Mouse (Mus musculus): ENCODE measurements around the gene Ptpn21. TPM values are rescaled to one million over a fixed set of nuclear protein-coding genes. Genes with fewer than 3 reads are reported as not detected.

Ptpn21 gene
- polyA plus RNA-seq, 1 experiment from 2014 or later, result 9.8 TPM

- no peak for ATAC-seq (ENCODE audit: low FRiP score, low read depth)
- H3K9me3 ChIP-seq, result no peaks in the 10 kb centered on the region
- no peak overlapping the region for H3K9ac ChIP-seq (replicated peaks)
- H3K4me2 ChIP-seq (replicated peaks), result no peak overlapping the region
- 0 out of 2 replicates have a peak, but pooled peaks cover 7% of the 10 kb centered on the region for H3K36me3 ChIP-seq
- peaks cover 3% of the 10 kb centered on the region; the same call in 1 of the 2 replicates for H3K4me1 ChIP-seq
- no peak overlapping the region for H3K27ac ChIP-seq (replicated peaks)
- WGBS, result 81% methylated on average over 3 of the region's 3 CpGs
- H3K27me3 ChIP-seq, result no peaks in the 10 kb centered on the region
- H3K4me3 ChIP-seq, result no peak overlapping the region
Measured at GRCm38 (mm10) chr12:98720628-98721027, 16.6 kb downstream of the Ptpn21 start.

DNA sequence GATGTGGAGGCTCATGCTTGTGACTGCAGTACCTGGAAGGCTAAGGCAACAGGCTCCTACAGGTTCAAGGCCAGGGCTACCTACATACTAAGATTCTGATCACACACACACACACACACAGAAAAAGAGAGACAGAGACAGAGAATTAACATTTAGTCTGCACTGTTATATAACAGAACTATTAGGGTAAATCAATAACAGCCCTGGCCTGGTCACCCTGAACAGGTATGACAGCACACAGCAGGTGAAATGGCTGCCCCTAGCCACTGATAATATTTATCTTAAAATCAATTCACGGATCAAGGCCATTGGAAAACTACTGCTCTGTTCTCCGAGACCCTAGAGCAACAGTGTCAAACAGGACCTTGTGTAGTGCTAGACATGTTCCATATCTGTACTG is 21.1 kb downstream of the Ptpn21 start:
- ATAC-seq (ENCODE audit: low FRiP score, low read depth), result no peak
- 95% methylated on average over 2 of the region's 2 CpGs for WGBS

DNA sequence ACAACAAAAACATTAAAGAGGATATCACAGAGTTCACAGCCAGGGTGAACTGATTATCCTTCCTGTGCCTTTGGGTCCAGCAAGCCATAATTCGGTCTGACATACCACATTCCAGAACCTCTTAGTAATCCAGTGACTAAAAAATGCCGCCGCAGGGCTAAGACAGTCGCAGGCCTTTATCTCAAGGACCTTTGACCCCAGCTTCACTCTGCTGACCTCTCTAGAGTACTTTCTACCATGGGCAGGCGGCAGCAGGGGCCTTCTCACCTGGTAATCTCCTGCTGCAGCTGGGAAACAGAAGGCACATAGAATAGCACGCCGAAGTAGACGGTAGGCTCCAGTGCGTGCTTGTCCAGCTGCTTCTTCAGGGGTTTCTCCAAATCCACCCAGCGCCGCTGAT is 22.4 kb downstream of the Ptpn21 start:
- Histone ChIP-seq H3K9ac (replicated peaks) (no peak overlapping the region), H3K27me3 (no peaks in the 10 kb centered on the region), H3K4me3 (no peak overlapping the region), H3K36me3 (no peaks in the 10 kb centered on the region), H3K4me2 (replicated peaks) (no peak overlapping the region), H3K27ac (replicated peaks) (no peak overlapping the region), H3K9me3 (no peaks in the 10 kb centered on the region), H3K4me1 (peaks cover 8% of the 10 kb centered on the region; the same call in 1 of the 2 replicates)
- 7% methylated on average over 11 of the region's 11 CpGs for WGBS
- no peak for ATAC-seq (ENCODE audit: low FRiP score, low read depth)

More for the DNA sequence above, 21.1 kb downstream of the Ptpn21 start:
- Histone ChIP-seq H3K9ac (replicated peaks) (no peak overlapping the region), H3K27ac (replicated peaks) (no peak overlapping the region), H3K4me1 (peaks cover 11% of the 10 kb centered on the region; the same call in 1 of the 2 replicates), H3K4me2 (replicated peaks) (no peak overlapping the region), H3K27me3 (no peaks in the 10 kb centered on the region), H3K4me3 (no peak overlapping the region), H3K9me3 (no peaks in the 10 kb centered on the region), H3K36me3 (no peaks in the 10 kb centered on the region)

DNA sequence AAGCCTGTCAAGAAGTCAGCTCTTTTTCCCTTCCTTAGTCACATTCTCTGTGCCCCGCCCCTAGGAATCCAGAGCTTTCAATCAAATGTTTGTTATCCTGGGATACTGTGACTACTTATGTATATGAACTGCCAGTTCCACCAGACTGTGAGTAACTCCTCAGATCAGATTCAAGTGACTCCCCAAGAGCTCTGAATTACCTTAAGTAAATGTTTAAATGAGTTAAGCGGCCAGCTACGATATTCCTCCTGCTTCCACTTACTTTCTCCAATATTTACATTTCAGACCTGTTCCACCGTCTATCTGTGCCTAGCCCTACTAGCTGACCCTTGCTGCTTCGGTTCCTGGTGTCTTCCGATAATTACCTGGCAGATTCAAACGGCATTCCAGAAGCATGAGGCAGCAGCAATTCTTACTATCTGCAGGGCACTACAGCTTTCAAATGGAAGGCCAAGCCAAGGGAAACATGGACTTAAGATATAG is 23.5 kb downstream of the Ptpn21 start:
- H3K27ac ChIP-seq (replicated peaks), result no peak overlapping the region
- no peak for ATAC-seq (ENCODE audit: low FRiP score, low read depth)
- WGBS, result 46% methylated on average over 7 of the region's 7 CpGs

DNA sequence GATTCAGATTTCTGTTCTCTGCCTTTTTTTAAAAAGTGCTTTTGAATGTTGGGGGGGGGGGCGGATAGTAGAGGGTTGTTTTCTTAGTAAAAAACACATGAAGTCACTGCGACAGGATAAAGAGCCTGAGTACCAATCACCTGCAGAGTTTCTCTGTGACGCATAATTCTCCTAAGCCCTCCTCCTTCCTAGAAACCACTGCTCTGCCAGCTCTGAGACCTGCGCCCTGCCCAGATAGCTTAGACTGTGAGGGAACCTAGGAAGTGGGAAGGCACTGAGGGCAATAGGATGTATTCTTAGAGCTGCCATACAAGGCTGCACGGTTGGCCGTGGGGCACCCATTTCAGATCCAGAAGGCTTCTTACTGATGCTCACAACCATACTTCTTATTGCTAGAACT is 24.4 kb downstream of the Ptpn21 start:
- H3K27me3 ChIP-seq, result no peaks in the 10 kb centered on the region
- H3K4me2 ChIP-seq (replicated peaks), result no peak overlapping the region
- ATAC-seq (ENCODE audit: low FRiP score, low read depth), result no peak
- peaks cover 8% of the 10 kb centered on the region; the same call in 1 of the 2 replicates for H3K4me1 ChIP-seq
- H3K9ac ChIP-seq (replicated peaks), result no peak overlapping the region
- 70% methylated on average over 6 of the region's 6 CpGs for WGBS
- H3K36me3 ChIP-seq, result 0 out of 2 replicates have a peak, but pooled peaks cover 6% of the 10 kb centered on the region
- no peak overlapping the region for H3K4me3 ChIP-seq
- no peak overlapping the region for H3K27ac ChIP-seq (replicated peaks)
- H3K9me3 ChIP-seq, result no peaks in the 10 kb centered on the region

More for the DNA sequence above, 23.5 kb downstream of the Ptpn21 start:
- Histone ChIP-seq H3K4me2 (replicated peaks) (no peak overlapping the region), H3K4me3 (no peak overlapping the region), H3K4me1 (peaks cover 8% of the 10 kb centered on the region; the same call in 1 of the 2 replicates), H3K9ac (replicated peaks) (no peak overlapping the region), H3K27me3 (no peaks in the 10 kb centered on the region), H3K9me3 (no peaks in the 10 kb centered on the region), H3K36me3 (0 out of 2 replicates have a peak, but pooled peaks cover 6% of the 10 kb centered on the region)

GRCm38 (mm10) chr12:98703961-98704360 is 33.2 kb downstream of the Ptpn21 start:
- Histone ChIP-seq H3K4me3 (no peak overlapping the region), H3K27me3 (no peaks in the 10 kb centered on the region), H3K9ac (replicated peaks) (no peak overlapping the region), H3K27ac (replicated peaks) (no peak overlapping the region), H3K36me3 (peaks cover 34% of the 10 kb centered on the region), H3K4me1 (no peaks in the 10 kb centered on the region), H3K4me2 (replicated peaks) (no peak overlapping the region), H3K9me3 (no peaks in the 10 kb centered on the region)
- WGBS, result 80% methylated on average over 10 of the region's 10 CpGs
- no peak for ATAC-seq (ENCODE audit: low FRiP score, low read depth)

GRCm38 (mm10) chr12:98703554-98703953 is 33.7 kb downstream of the Ptpn21 start:
- WGBS, result 91% methylated on average over 2 of the region's 2 CpGs
- Histone ChIP-seq H3K4me1 (no peaks in the 10 kb centered on the region), H3K27ac (replicated peaks) (no peak overlapping the region), H3K4me2 (replicated peaks) (no peak overlapping the region), H3K9me3 (no peaks in the 10 kb centered on the region), H3K4me3 (no peak overlapping the region), H3K27me3 (no peaks in the 10 kb centered on the region), H3K9ac (replicated peaks) (no peak overlapping the region), H3K36me3 (peaks cover 33% of the 10 kb centered on the region)
- ATAC-seq (ENCODE audit: low FRiP score, low read depth), result no peak

- Histone ChIP-seq H3K27ac (replicated peaks) (no peak overlapping the region), H3K36me3 (peaks cover 42% of the 10 kb centered on the region), H3K27me3 (no peaks in the 10 kb centered on the region), H3K9ac (replicated peaks) (no peak overlapping the region), H3K4me2 (replicated peaks) (no peak overlapping the region), H3K4me1 (no peaks in the 10 kb centered on the region), H3K9me3 (no peaks in the 10 kb centered on the region), H3K4me3 (no peak overlapping the region)
- WGBS, result 83% methylated on average over 9 of the region's 9 CpGs
- no peak for ATAC-seq (ENCODE audit: low FRiP score, low read depth)
Measured at GRCm38 (mm10) chr12:98701564-98701963, 35.6 kb downstream of the Ptpn21 start.

GRCm38 (mm10) chr12:98697202-98697601 is 40.0 kb downstream of the Ptpn21 start:
- 90% methylated on average over 5 of the region's 5 CpGs for WGBS

DNA sequence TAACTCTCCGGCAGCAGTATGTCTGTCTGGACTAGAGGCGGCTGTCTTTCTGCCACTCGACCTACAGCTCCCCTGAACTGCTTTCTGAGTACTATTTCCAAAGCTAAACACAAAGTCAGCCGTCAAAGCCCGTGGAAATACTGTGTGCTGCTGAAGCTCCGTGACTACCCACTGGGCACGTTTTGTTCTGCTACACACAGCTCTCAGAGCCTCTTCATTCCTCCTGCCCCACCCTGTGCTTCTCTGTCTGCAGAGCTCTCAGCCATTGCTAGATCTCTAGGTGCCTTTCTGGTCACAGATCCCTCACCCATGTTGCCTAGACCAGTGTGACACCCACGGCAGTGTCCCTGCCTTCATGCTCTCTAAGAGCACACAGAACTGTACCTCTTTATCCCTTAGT is 47.0 kb downstream of the Ptpn21 start:
- H3K27ac ChIP-seq (replicated peaks), result no peak overlapping the region
- H3K4me1 ChIP-seq, result no peaks in the 10 kb centered on the region
- H3K9me3 ChIP-seq, result no peaks in the 10 kb centered on the region
- H3K27me3 ChIP-seq, result no peaks in the 10 kb centered on the region
- H3K9ac ChIP-seq (replicated peaks), result no peak overlapping the region
- 82% methylated on average over 8 of the region's 8 CpGs for WGBS
- ATAC-seq (ENCODE audit: low FRiP score, low read depth), result no peak
- H3K4me2 ChIP-seq (replicated peaks), result no peak overlapping the region
- peaks cover 75% of the 10 kb centered on the region for H3K36me3 ChIP-seq
- H3K4me3 ChIP-seq, result no peak overlapping the region

More at GRCm38 (mm10) chr12:98697202-98697601, 40.0 kb downstream of the Ptpn21 start:
- H3K4me1 ChIP-seq, result no peaks in the 10 kb centered on the region
- no peak overlapping the region for H3K27ac ChIP-seq (replicated peaks)
- H3K4me3 ChIP-seq, result no peak overlapping the region
- no peak overlapping the region for H3K4me2 ChIP-seq (replicated peaks)
- ATAC-seq (ENCODE audit: low FRiP score, low read depth), result no peak
- H3K36me3 ChIP-seq, result peaks cover 38% of the 10 kb centered on the region
- no peak overlapping the region for H3K9ac ChIP-seq (replicated peaks)
- H3K9me3 ChIP-seq, result no peaks in the 10 kb centered on the region
- H3K27me3 ChIP-seq, result no peaks in the 10 kb centered on the region

- Histone ChIP-seq H3K9ac (replicated peaks) (no peak overlapping the region), H3K27me3 (no peaks in the 10 kb centered on the region), H3K4me3 (no peak overlapping the region), H3K4me1 (no peaks in the 10 kb centered on the region), H3K4me2 (replicated peaks) (no peak overlapping the region), H3K9me3 (no peaks in the 10 kb centered on the region), H3K36me3 (peaks cover 66% of the 10 kb centered on the region), H3K27ac (replicated peaks) (no peak overlapping the region)
- 81% methylated on average over 6 of the region's 6 CpGs for WGBS
- ATAC-seq (ENCODE audit: low FRiP score, low read depth), result no peak
Measured at GRCm38 (mm10) chr12:98683574-98683973, 53.6 kb downstream of the Ptpn21 start.

DNA sequence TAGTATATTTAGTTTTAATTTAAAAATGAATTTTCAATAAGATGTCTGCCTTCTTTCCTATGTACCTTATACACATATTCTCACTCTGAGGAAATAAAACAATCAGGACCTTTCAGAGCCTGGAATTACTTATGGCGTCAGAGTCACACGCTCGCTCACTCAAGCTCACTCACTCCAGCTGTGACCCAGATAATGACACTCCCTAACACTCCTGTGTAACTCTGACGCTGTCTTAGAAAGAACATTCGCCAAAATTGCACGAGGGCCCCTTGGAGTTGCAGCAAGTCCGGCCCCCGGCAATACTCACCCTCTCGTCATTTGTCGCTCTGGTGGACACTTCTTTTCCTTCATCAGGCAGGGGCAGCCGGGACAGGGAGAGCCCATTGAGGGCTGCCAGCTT is 54.0 kb downstream of the Ptpn21 start:
- Histone ChIP-seq H3K9me3 (no peaks in the 10 kb centered on the region), H3K4me3 (no peak overlapping the region), H3K27ac (replicated peaks) (no peak overlapping the region), H3K4me1 (no peaks in the 10 kb centered on the region), H3K27me3 (no peaks in the 10 kb centered on the region), H3K9ac (replicated peaks) (no peak overlapping the region), H3K4me2 (replicated peaks) (no peak overlapping the region), H3K36me3 (peaks cover 66% of the 10 kb centered on the region)
- ATAC-seq (ENCODE audit: low FRiP score, low read depth), result no peak
- 92% methylated on average over 11 of the region's 11 CpGs for WGBS

- Histone ChIP-seq H3K9me3 (no peaks in the 10 kb centered on the region), H3K36me3 (peaks cover 58% of the 10 kb centered on the region), H3K4me1 (no peaks in the 10 kb centered on the region), H3K27me3 (no peaks in the 10 kb centered on the region), H3K27ac (replicated peaks) (no peak overlapping the region), H3K4me2 (replicated peaks) (no peak overlapping the region), H3K9ac (replicated peaks) (no peak overlapping the region), H3K4me3 (no peak overlapping the region)
- WGBS, result 87% methylated on average over 15 of the region's 15 CpGs
- no peak for ATAC-seq (ENCODE audit: low FRiP score, low read depth)
Measured at GRCm38 (mm10) chr12:98682196-98682595, 55.0 kb downstream of the Ptpn21 start.

Measured in midbrain, embryonic 12.5 days (tissue).